Mouse (Mus musculus): ENCODE data around the gene Tnfrsf18. TPM values are rescaled to one million over a fixed set of nuclear protein-coding genes. Genes with fewer than 3 reads are reported as not detected.

Gene Tnfrsf18
- total RNA-seq, 2 experiments from 2014 or later = 0.36 TPM; not detected in 1

DNA sequence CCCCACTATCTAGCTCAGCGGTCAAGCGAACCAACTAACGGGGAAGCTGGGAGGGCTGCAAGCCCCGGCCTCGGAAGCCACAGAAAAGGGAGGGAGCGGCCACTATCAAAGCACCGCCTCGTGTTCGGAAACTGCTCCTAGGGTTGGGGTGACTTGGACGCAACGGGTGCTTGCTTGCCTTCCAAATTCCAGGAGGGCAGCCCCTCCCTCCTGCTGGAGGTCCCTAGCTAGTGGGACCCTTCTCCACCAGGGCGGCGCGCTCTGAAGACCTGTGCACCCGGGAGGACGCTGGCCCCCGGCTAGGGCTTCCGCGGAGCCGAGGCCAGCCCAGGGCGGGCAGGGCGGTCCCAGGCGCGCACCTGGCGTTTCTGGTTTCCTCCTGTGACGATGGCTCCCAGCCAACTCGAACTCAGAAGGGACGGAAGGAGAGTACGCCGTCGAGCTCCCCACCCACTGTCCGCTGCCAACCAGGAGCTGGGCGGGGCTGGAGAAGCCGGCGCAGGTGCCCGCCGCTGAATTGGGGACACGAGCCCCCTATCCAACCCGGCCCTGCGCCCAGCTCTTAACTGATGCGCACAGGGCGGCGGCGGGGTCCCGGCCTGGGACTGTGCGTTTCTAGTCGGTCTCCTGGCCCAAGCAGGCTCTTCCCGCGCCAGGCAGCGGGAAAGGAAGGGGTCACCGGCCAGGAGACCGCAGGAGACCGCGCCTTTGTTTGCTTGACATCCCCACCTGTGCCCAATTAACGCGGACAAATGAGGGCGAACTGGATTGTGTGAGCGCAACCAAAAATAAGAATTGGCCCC, 51.7 kb downstream of the Tnfrsf18 start:
- peak; percentile 33 for DNase-seq

Small RNA genes lying within 50 kb of the gene (microRNA-seq; reads per million reads assigned to microRNA genes)
- gene Mir200a = 1.5 to 4.5 reads per million in 2 experiments
- 0.50 to 7.6 reads per million in 2 experiments for gene Mir200b
- 3.3 to 10.8 reads per million in 2 experiments for gene Mir429

Other genes starting within 250 kb of the Tnfrsf18 start
- 1 to 10 TPM; 2.4 to 4.0 TPM for gene Tmem88b, start 240.3 kb upstream of the Tnfrsf18 start, total RNA-seq (2021)
- gene Ankrd65, start 235.7 kb upstream of the Tnfrsf18 start, total RNA-seq (2021) = not detected
- gene Mrpl20, start 223.3 kb upstream of the Tnfrsf18 start, total RNA-seq (2021) = 10 to 100 TPM; 56.6 to 58.0 TPM
- gene Ccnl2, start 213.7 kb upstream of the Tnfrsf18 start, total RNA-seq (2021) = 10 to 100 TPM; 31.0 to 47.8 TPM
- 10 to 100 TPM; 85.0 to 93.2 TPM for gene Aurkaip1, start 194.9 kb upstream of the Tnfrsf18 start, total RNA-seq (2021)
- 100 to 1,000 TPM; 112 to 136 TPM for gene Mxra8, start 186.5 kb upstream of the Tnfrsf18 start, total RNA-seq (2021)
- 10 to 100 TPM; 96.4 to 99.6 TPM for gene Dvl1, start 178.8 kb upstream of the Tnfrsf18 start, total RNA-seq (2021)
- under 1 TPM; 0.11 to 0.26 TPM for gene Tas1r3, start 162.8 kb upstream of the Tnfrsf18 start, total RNA-seq (2021)
- gene Cptp, start 156.7 kb upstream of the Tnfrsf18 start, total RNA-seq (2021) = 10 to 100 TPM; 13.6 to 20.5 TPM
- 10 to 100 TPM; 18.9 to 21.7 TPM for gene Ints11, start 156.6 kb upstream of the Tnfrsf18 start, total RNA-seq (2021)
- gene Pusl1, start 134.4 kb upstream of the Tnfrsf18 start, total RNA-seq (2021) = 10 to 100 TPM; 16.9 to 23.6 TPM
- 10 to 100 TPM; 13.8 to 23.1 TPM for gene Acap3, start 134.3 kb upstream of the Tnfrsf18 start, total RNA-seq (2021)
- gene Ube2j2, start 82.3 kb upstream of the Tnfrsf18 start, total RNA-seq (2021) = 10 to 100 TPM; 62.1 to 67.2 TPM
- gene C1qtnf12, start 63.8 kb upstream of the Tnfrsf18 start, total RNA-seq (2021) = 10 to 100 TPM; 20.8 to 23.1 TPM
- gene B3galt6, start 33.5 kb upstream of the Tnfrsf18 start, total RNA-seq (2021) = 1 to 10 TPM; 3.1 to 3.8 TPM
- 10 to 100 TPM; 87.9 to 96.0 TPM for gene Sdf4, start 33.3 kb upstream of the Tnfrsf18 start, total RNA-seq (2021)
- gene Tnfrsf4, start 12.3 kb upstream of the Tnfrsf18 start, total RNA-seq (2021) = under 1 TPM; 0.31 to 0.93 TPM
- not detected for gene Ttll10, start 33.2 kb downstream of the Tnfrsf18 start, total RNA-seq (2021)
- gene 9430015G10Rik, start 83.8 kb downstream of the Tnfrsf18 start, total RNA-seq (2021) = 1 to 10 TPM; 3.0 to 5.8 TPM
- gene Rnf223, start 104.3 kb downstream of the Tnfrsf18 start, total RNA-seq (2021) = under 1 TPM; 0.14 to 0.16 TPM
- gene Agrn, start 171.3 kb downstream of the Tnfrsf18 start, total RNA-seq (2021) = 10 to 100 TPM; 31.4 to 40.8 TPM
- under 1 TPM in 1 of 2 experiments, not detected in 1; 0.33 TPM for gene Isg15, start 174.7 kb downstream of the Tnfrsf18 start, total RNA-seq (2021)
- 1 to 10 TPM; 2.7 to 3.2 TPM for gene AW011738, start 177.1 kb downstream of the Tnfrsf18 start, total RNA-seq (2021)
- 10 to 100 TPM; 41.4 to 50.3 TPM for gene Perm1, start 189.7 kb downstream of the Tnfrsf18 start, total RNA-seq (2021)
- gene Plekhn1, start 208.7 kb downstream of the Tnfrsf18 start, total RNA-seq (2021) = 1 to 10 TPM; 6.5 to 8.7 TPM
- 10 to 100 TPM; 28.3 to 31.8 TPM for gene Noc2l, start 209.8 kb downstream of the Tnfrsf18 start, total RNA-seq (2021)
- under 1 TPM; 0.35 to 0.79 TPM for gene Samd11, start 229.5 kb downstream of the Tnfrsf18 start, total RNA-seq (2021)